In the genomic region with DNA sequence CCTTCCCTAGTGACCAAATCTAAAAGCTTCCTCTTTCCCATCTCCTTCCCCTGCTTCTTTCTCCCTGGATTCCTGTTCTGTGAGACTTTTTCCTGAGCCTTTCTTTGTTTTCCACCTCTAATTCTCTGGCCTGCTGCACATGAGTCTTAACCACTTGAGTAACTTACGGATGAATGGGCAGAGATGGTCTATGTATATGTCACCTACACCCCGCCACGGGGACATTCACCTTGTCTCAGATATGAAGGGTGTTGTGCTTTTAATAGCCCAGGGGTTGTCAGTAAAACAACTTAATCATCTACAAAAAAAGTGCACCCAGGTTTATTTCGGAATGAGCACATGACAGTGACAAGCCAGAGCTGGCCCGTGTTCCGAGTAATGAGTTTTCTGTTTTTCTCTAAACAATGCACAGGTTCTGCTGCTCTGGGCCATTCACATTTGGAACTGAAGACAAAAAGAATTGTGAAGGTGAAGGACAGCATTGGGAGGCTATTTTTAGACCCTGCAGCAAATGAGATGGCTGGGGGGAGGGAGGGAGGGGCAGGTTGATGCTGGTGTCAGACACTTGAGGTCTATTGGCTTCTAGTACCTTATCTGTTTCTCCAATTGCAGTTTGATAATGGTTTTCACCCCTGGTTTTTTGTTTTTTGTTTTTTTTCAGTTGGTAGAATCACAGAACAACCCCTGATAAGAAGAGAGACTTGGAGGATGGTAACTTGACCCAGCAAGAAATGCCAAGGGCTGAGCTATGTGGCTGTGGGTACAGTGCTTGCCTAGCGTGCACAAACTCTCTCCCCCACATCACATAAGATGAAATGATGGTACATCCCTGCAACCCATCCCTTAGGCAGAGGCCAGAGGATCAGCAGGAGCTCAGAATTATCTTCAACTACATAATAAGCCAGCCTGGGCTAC, we compare ENCODE assay signal across 41 mouse cellular contexts. TPM values are rescaled to one million over a fixed set of nuclear protein-coding genes. Genes with fewer than 3 reads are reported as not detected.
A peak's percentile ranks its signal among the peaks of the same experiment; 100 is the strongest.
DNase-seq lines count a peak whose midpoint lies in the region; ATAC-seq and TF ChIP-seq lines count a peak whose summit lies in the region.
"Had no signal": no experiment of that assay in that cellular context is flagged by ENCODE, and none has a peak within 500 bp of the region (broad histone marks: within the 10 kb centered on the region; RNA-seq: fewer than 3 reads in every experiment).

No protein-coding gene starts in this region.

- 89% methylated on average over 7 of the region's 7 CpGs for WGBS in forebrain, embryonic 11.5 days
- 89% methylated on average over 7 of the region's 7 CpGs for WGBS in forebrain, embryonic 13.5 days
- 86% methylated on average over 7 of the region's 7 CpGs for WGBS in liver, embryonic 11.5 days
- WGBS in liver, postnatal 0 days (ENCODE audit: insufficient replicate concordance) = 81% methylated on average over 7 of the region's 7 CpGs
- WGBS in heart, embryonic 14.5 days = 30% methylated on average over 7 of the region's 7 CpGs
- 91% methylated on average over 7 of the region's 7 CpGs for WGBS in embryonic facial prominence, embryonic 10.5 days

- H3K9me3 ChIP-seq in forebrain, embryonic 11.5 days (ENCODE audit: control insufficient read depth, low read length) = no peaks in the 10 kb centered on the region
- H3K9me3 ChIP-seq in forebrain, embryonic 13.5 days (replicated peaks) = no peaks in the 10 kb centered on the region
- no peaks in the 10 kb centered on the region for H3K9me3 ChIP-seq in liver, embryonic 11.5 days (ENCODE audit: control insufficient read depth, low read length)
- no peaks in the 10 kb centered on the region for H3K9me3 ChIP-seq in liver, postnatal 0 days (ENCODE audit: low read length)
- H3K9me3 ChIP-seq in heart, embryonic 14.5 days (ENCODE audit: control insufficient read depth, low read length) = no peaks in the 10 kb centered on the region
- H3K9me3 ChIP-seq in embryonic facial prominence, embryonic 10.5 days = no peaks in the 10 kb centered on the region
- H3K9me3 ChIP-seq: embryonic facial prominence, embryonic 15.5 days; forebrain, embryonic 15.5 days; hindbrain, embryonic 12.5 days; intestine, embryonic 15.5 days; midbrain, embryonic 13.5 days had no signal

- H3K4me2 ChIP-seq in forebrain, embryonic 11.5 days (ENCODE audit: low read depth, low read length, severe bottlenecking) = no peak overlapping the region
- H3K4me2 ChIP-seq in forebrain, embryonic 13.5 days = no peak overlapping the region
- H3K4me2 ChIP-seq in liver, embryonic 11.5 days = no peak overlapping the region
- H3K4me2 ChIP-seq in liver, postnatal 0 days (ENCODE audit: low read depth, low read length) = no peak overlapping the region
- peak overlapping the region; percentile 27 for H3K4me2 ChIP-seq in heart, embryonic 14.5 days (ENCODE audit: low read length)
- H3K4me2 ChIP-seq: embryonic facial prominence, embryonic 15.5 days; forebrain, embryonic 15.5 days; hindbrain, embryonic 12.5 days; intestine, embryonic 15.5 days; midbrain, embryonic 13.5 days had no signal

- DNase-seq in forebrain, embryonic 11.5 days (ENCODE audit: low spot score) = peak; percentile 27
- no peak for DNase-seq in liver, embryonic 11.5 days (ENCODE audit: low spot score)
- DNase-seq in liver, postnatal 0 days = no peak
- peak; percentile 15 for DNase-seq in heart, postnatal 4 days
- no peak for DNase-seq in embryonic facial prominence, embryonic 10.5 days (ENCODE audit: low spot score)
- no peak for DNase-seq in urinary bladder, postnatal 25 days (ENCODE audit: low spot score)
- DNase-seq: adrenal gland, adult 2 months; adrenal gland, postnatal 36 days; cerebellum, adult 2 months; cerebellum, postnatal 14 days; gastrocnemius, adult 2 months; gastrocnemius, postnatal 36 days; kidney, adult 8-10 months; kidney, postnatal 4 days; layer of hippocampus, postnatal 36 days; left cerebral cortex, postnatal 4 days; lung, postnatal 4 days; retina, postnatal 1 day; right cerebral cortex, postnatal 14 days; thymus, postnatal 25 days had no signal

- H3K27me3 ChIP-seq in forebrain, embryonic 11.5 days (ENCODE audit: control insufficient read depth, insufficient read depth, low read length) = no peaks in the 10 kb centered on the region
- no peaks in the 10 kb centered on the region for H3K27me3 ChIP-seq in forebrain, embryonic 13.5 days
- H3K27me3 ChIP-seq in liver, embryonic 11.5 days (replicated peaks; ENCODE audit: control insufficient read depth, insufficient read depth, low read length) = no peaks in the 10 kb centered on the region
- 0 out of 2 replicates have a peak, but pooled peaks cover 3% of the 10 kb centered on the region for H3K27me3 ChIP-seq in liver, postnatal 0 days (ENCODE audit: insufficient read depth, low read length)
- no peaks in the 10 kb centered on the region for H3K27me3 ChIP-seq in heart, embryonic 14.5 days (ENCODE audit: control insufficient read depth, insufficient read depth, low read length)
- H3K27me3 ChIP-seq in embryonic facial prominence, embryonic 10.5 days (replicated peaks; ENCODE audit: low read depth, poor library complexity, severe bottlenecking) = no peaks in the 10 kb centered on the region
- H3K27me3 ChIP-seq: CH12.LX; embryonic facial prominence, embryonic 15.5 days; forebrain, embryonic 15.5 days; hindbrain, embryonic 12.5 days; intestine, embryonic 15.5 days; midbrain, embryonic 13.5 days had no signal

- H3K4me1 ChIP-seq in forebrain, embryonic 11.5 days (replicated peaks; ENCODE audit: control insufficient read depth, insufficient read depth, low read length) = no peaks in the 10 kb centered on the region
- no peaks in the 10 kb centered on the region for H3K4me1 ChIP-seq in forebrain, embryonic 13.5 days
- H3K4me1 ChIP-seq in liver, embryonic 11.5 days (replicated peaks; ENCODE audit: control insufficient read depth, insufficient read depth, low read length) = no peaks in the 10 kb centered on the region
- H3K4me1 ChIP-seq in liver, postnatal 0 days (ENCODE audit: insufficient read depth) = no peaks in the 10 kb centered on the region
- peaks cover 5 to 20% of the 10 kb centered on the region in 2 experiments for H3K4me1 ChIP-seq in heart, embryonic 14.5 days (ENCODE audit: control insufficient read depth in 2 of 2, insufficient read depth in 2 of 2, low read length in 2 of 2)
- H3K4me1 ChIP-seq in embryonic facial prominence, embryonic 10.5 days = no peaks in the 10 kb centered on the region
- H3K4me1 ChIP-seq: embryonic facial prominence, embryonic 15.5 days; forebrain, embryonic 15.5 days; hindbrain, embryonic 12.5 days; intestine, embryonic 15.5 days; midbrain, embryonic 13.5 days had no signal

- TF ChIP-seq EP300 in liver, postnatal 0 days (IDR thresholded peaks at IDR 0.05; ENCODE audit: low read depth) = no peak

- no peak overlapping the region for H3K4me3 ChIP-seq in forebrain, embryonic 11.5 days (ENCODE audit: low read depth, low read length)
- no peak overlapping the region for H3K4me3 ChIP-seq in forebrain, embryonic 13.5 days
- H3K4me3 ChIP-seq in liver, embryonic 11.5 days (ENCODE audit: low read depth, low read length) = no peak overlapping the region
- no peak overlapping the region for H3K4me3 ChIP-seq in liver, postnatal 0 days (ENCODE audit: low read depth, low read length)
- no peak overlapping the region for H3K4me3 ChIP-seq in heart, embryonic 14.5 days (ENCODE audit: control insufficient read depth in 1 of 2, insufficient read depth in 1 of 2, low read depth in 1 of 2, low read length in 2 of 2)
- H3K4me3 ChIP-seq in embryonic facial prominence, embryonic 10.5 days = no peak overlapping the region
- H3K4me3 ChIP-seq: embryonic facial prominence, embryonic 15.5 days; forebrain, embryonic 15.5 days; gastrocnemius, adult 2 months; hindbrain, embryonic 12.5 days; intestine, embryonic 15.5 days; megakaryocyte, embryonic 14.5 days; midbrain, embryonic 13.5 days had no signal

- TF ChIP-seq CTCF in liver, postnatal 0 days (IDR thresholded peaks at IDR 0.05; ENCODE audit: low read depth) = no peak

- no peak overlapping the region for H3K9ac ChIP-seq in forebrain, embryonic 11.5 days (ENCODE audit: low read length)
- H3K9ac ChIP-seq in forebrain, embryonic 13.5 days = no peak overlapping the region
- H3K9ac ChIP-seq in liver, embryonic 11.5 days (ENCODE audit: low read depth, low read length) = no peak overlapping the region
- no peak overlapping the region for H3K9ac ChIP-seq in liver, postnatal 0 days (replicated peaks)
- peak overlapping the region; percentile 12; the same call in 1 of the 2 replicates for H3K9ac ChIP-seq in heart, embryonic 14.5 days (ENCODE audit: low read length)
- H3K9ac ChIP-seq: embryonic facial prominence, embryonic 15.5 days; forebrain, embryonic 15.5 days; hindbrain, embryonic 12.5 days; intestine, embryonic 15.5 days; midbrain, embryonic 13.5 days had no signal

- H3K36me3 ChIP-seq in forebrain, embryonic 11.5 days (ENCODE audit: control insufficient read depth, insufficient read depth, low read length) = no peaks in the 10 kb centered on the region
- H3K36me3 ChIP-seq in forebrain, embryonic 13.5 days (ENCODE audit: poor library complexity, severe bottlenecking) = no peaks in the 10 kb centered on the region
- no peaks in the 10 kb centered on the region for H3K36me3 ChIP-seq in liver, embryonic 11.5 days (ENCODE audit: control insufficient read depth, insufficient read depth, low read length)
- H3K36me3 ChIP-seq in liver, postnatal 0 days (replicated peaks; ENCODE audit: insufficient read depth, low read length) = no peaks in the 10 kb centered on the region
- H3K36me3 ChIP-seq in heart, embryonic 14.5 days (ENCODE audit: control insufficient read depth, insufficient read depth, low read length) = no peaks in the 10 kb centered on the region
- H3K36me3 ChIP-seq in embryonic facial prominence, embryonic 10.5 days (replicated peaks) = no peaks in the 10 kb centered on the region
- H3K36me3 ChIP-seq: embryonic facial prominence, embryonic 15.5 days; forebrain, embryonic 15.5 days; hindbrain, embryonic 12.5 days; intestine, embryonic 15.5 days; midbrain, embryonic 13.5 days had no signal

- no peak for ATAC-seq in forebrain, embryonic 11.5 days (replicated peaks; ENCODE audit: low FRiP score)
- ATAC-seq in forebrain, embryonic 13.5 days = no peak
- ATAC-seq in liver, embryonic 11.5 days (replicated peaks; ENCODE audit: low FRiP score) = 0 out of 2 replicates have a peak, but pooled peaks have one; percentile 51
- no peak for ATAC-seq in liver, postnatal 0 days
- peak; percentile 75 for ATAC-seq in heart, embryonic 14.5 days (ENCODE audit: insufficient number of reproducible peaks, insufficient read depth, low FRiP score, low read depth)
- ATAC-seq: activated CD4-positive, CD25-positive, alpha-beta regulatory T cell, adult 4 months; forebrain, embryonic 15.5 days; hindbrain, postnatal 0 days; intestine, embryonic 15.5 days; midbrain, embryonic 13.5 days had no signal

- no peak overlapping the region for H3K27ac ChIP-seq in forebrain, embryonic 11.5 days (ENCODE audit: low read depth, low read length)
- H3K27ac ChIP-seq in forebrain, embryonic 13.5 days = no peak overlapping the region
- no peak overlapping the region for H3K27ac ChIP-seq in liver, embryonic 11.5 days (ENCODE audit: low read depth, low read length)
- no peak overlapping the region for H3K27ac ChIP-seq in liver, postnatal 0 days (ENCODE audit: low read depth)
- H3K27ac ChIP-seq in heart, embryonic 14.5 days (replicated peaks in 1 of 2; ENCODE audit: control insufficient read depth in 1 of 2, insufficient read depth in 1 of 2, low read depth in 2 of 2, low read length in 2 of 2) = peak overlapping the region; percentile 79 to 84
- no peak overlapping the region for H3K27ac ChIP-seq in embryonic facial prominence, embryonic 10.5 days (replicated peaks)
- H3K27ac ChIP-seq: embryonic facial prominence, embryonic 15.5 days; forebrain, embryonic 15.5 days; gastrocnemius, adult 2 months; hindbrain, embryonic 12.5 days; hindbrain, postnatal 0 days; intestine, embryonic 15.5 days; kidney, postnatal 0 days; midbrain, embryonic 13.5 days had no signal

RNA-seq across cellular contexts. Expression of a gene that starts 50.9 kb away (rescaled TPM):
- not detected in 2 replicates for polyA plus RNA-seq in forebrain, embryonic 11.5 days (2014; fragmentation: Nextera tagmentation; extraction: Ambion mirVana)
- polyA plus RNA-seq in forebrain, embryonic 13.5 days (2015; fragmentation: Nextera tagmentation; extraction: Ambion mirVana) = not detected in 2 replicates
- polyA plus RNA-seq in liver, embryonic 11.5 days (2014; fragmentation: Nextera tagmentation; extraction: Ambion mirVana) = not detected in 2 replicates
- not detected in 2 replicates for polyA plus RNA-seq in liver, postnatal 0 days (2015; fragmentation: Nextera tagmentation; extraction: Ambion mirVana)
- polyA plus RNA-seq in heart, embryonic 14.5 days (2014; fragmentation: Nextera tagmentation; extraction: Ambion mirVana) = not detected in 2 replicates
- not detected for total RNA-seq in heart, postnatal 4 days (2021)
- 0.09 TPM in 1 of 2 replicates, not detected in the other for polyA plus RNA-seq in embryonic facial prominence, embryonic 10.5 days (2016; fragmentation: Nextera tagmentation; extraction: Ambion mirVana)
- total RNA-seq: adrenal gland, adult 2 months; adrenal gland, postnatal 36 days; CH12.LX; gastrocnemius, adult 2 months; gastrocnemius, postnatal 36 days; layer of hippocampus, postnatal 36 days; left cerebral cortex, postnatal 4 days; monocyte, adult 5-6 weeks had no signal
- polyA plus RNA-seq: adrenal gland, adult 2 months; C2C12; cerebellum, adult 2 months; cortical plate, adult 2 months; embryonic facial prominence, embryonic 15.5 days; forebrain, embryonic 15.5 days; frontal cortex, adult 2 months; hindbrain, embryonic 12.5 days; intestine, embryonic 15.5 days; liver, embryonic 16.5 days; neural tube, embryonic 14.5 days; small intestine, adult 2 months; stomach, embryonic 14.5 days; testis, adult 2 months had no signal

Comparison
In these comparisons a context has a peak if more than half of its experiments do, and no peak if none do; other contexts are left out.
1. ATAC-seq: peak in liver, embryonic 11.5 days (single experiment) and heart, embryonic 14.5 days (single experiment); none in forebrain, embryonic 11.5 days (single experiment), forebrain, embryonic 13.5 days (single experiment) and liver, postnatal 0 days (single experiment).
2. DNase-seq: peak in forebrain, embryonic 11.5 days (single experiment) and heart, postnatal 4 days (single experiment); none in liver, embryonic 11.5 days (single experiment), liver, postnatal 0 days (single experiment), embryonic facial prominence, embryonic 10.5 days (single experiment) and urinary bladder, postnatal 25 days (single experiment).
3. H3K27ac ChIP-seq: peak in heart, embryonic 14.5 days (2 of 2); none in forebrain, embryonic 11.5 days (single experiment), forebrain, embryonic 13.5 days (single experiment), liver, embryonic 11.5 days (single experiment), liver, postnatal 0 days (single experiment) and embryonic facial prominence, embryonic 10.5 days (single experiment).